Mouse (Mus musculus) thymus, adult 2 months (tissue): Measurements from ENCODE around the gene Rrm1. TPM values are rescaled to one million over a fixed set of nuclear protein-coding genes. Genes with fewer than 3 reads are reported as not detected.

Experiments used
- DNase-seq: peaks from one replicate; pipeline ENCODE4 v3.0.0; 2021
- H3K27ac ChIP-seq: fragments of 200-500 bp; 2 replicates; pipeline ENCODE4 v1.5.1; 2012; ENCODE audit warnings: low read length, control low read depth; ENCODE audit not compliant: control insufficient read depth, insufficient read depth
- H3K27me3 ChIP-seq: fragments of 200-500 bp; 2 replicates; pipeline ENCODE4 v1.6.1; 2012; ENCODE audit warnings: mild to moderate bottlenecking, low read length, moderate library complexity, mixed read lengths; ENCODE audit not compliant: control insufficient read depth, insufficient read depth
- H3K36me3 ChIP-seq: fragments of 200-500 bp; 2 replicates; pipeline ENCODE4 v1.6.1; 2012; ENCODE audit warnings: mild to moderate bottlenecking, low read length, moderate library complexity; ENCODE audit not compliant: control insufficient read depth, insufficient read depth
- H3K4me1 ChIP-seq: fragments of 200-500 bp; replicated peaks from 2 replicates; pipeline ENCODE4 v1.6.1; 2012; ENCODE audit warnings: low read length; ENCODE audit not compliant: control insufficient read depth, insufficient read depth
- H3K4me3 ChIP-seq: fragments of 200-500 bp; 2 replicates; pipeline ENCODE4 v1.5.1; 2012; ENCODE audit warnings: mild to moderate bottlenecking, low read length, control low read depth, moderate library complexity; ENCODE audit not compliant: control insufficient read depth, insufficient read depth
- CTCF ChIP-seq: fragments of 200-500 bp; IDR thresholded peaks from 2 replicates; pipeline ENCODE4 v1.5.1; 2012; ENCODE audit warnings: mild to moderate bottlenecking, control low read depth, low read length, moderate library complexity, borderline replicate concordance; ENCODE audit not compliant: control insufficient read depth, poor library complexity, insufficient read depth; ENCODE audit errors: extremely low read depth
- POLR2A ChIP-seq: fragments of 200-500 bp; IDR thresholded peaks from 2 replicates; pipeline ENCODE4 v1.6.1; 2012; ENCODE audit warnings: mild to moderate bottlenecking, low read length, control low read depth, moderate library complexity; ENCODE audit not compliant: control insufficient read depth, poor library complexity, insufficient read depth; ENCODE audit errors: extremely low read depth
- WGBS: fragments of 180-500 bp; shearing (Covaris S2); methylation state at CpG from one replicate; pipeline ENCODE4 v1.1.7; 2018; 5-methylcytosine and 5-hydroxymethylcytosine counted together
- polyA plus RNA-seq: library from polyadenylated mRNA; depleted of rRNA; stranded (reverse); fragments of >200 nt; gene quantifications from 2 replicates; pipeline ENCODE4 v1.2.3, GENCODE M21; 2012; rRNA removed

Rrm1 gene
- polyA plus RNA-seq: 46.3 and 67.1 TPM in 2 replicates

DNA sequence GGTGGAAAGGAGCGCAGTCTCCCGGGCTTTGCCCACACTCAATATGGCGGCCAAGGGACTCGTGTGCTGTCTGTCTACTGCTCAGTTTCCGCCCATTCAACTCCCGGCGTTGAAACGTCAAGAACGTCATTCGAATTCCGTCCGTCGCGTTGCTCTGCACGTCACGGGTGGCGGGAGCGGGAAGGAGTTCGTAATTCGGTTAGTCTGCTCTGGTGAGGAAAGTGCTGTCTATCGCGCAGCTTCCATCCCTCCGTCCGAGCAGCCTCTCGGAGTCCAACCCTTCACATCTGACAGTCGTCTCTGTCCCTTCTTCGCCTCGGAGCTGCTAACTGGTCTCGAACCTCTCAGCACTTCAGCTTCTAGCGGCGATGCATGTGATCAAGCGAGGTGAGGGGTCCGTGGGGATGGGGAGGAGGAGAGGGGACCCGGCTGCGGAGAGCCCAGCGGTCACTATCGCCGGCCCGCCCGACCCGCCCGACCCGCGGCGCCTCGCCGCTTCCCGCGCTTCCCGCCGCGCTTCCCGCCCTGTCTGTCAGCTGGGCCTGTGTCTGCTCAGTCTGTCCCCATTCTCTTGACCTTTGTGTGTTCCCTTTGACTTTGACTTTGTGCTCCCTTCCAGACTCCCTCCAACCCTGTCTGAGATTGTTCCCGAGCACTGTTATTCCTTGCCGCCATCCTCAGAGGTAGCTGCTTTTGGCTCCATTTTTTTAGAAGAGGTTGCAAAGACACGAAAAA is at the start of gene Rrm1:
Gene Rrm1, plus strand, starts transcription at position 39 of the 735 bp plus-strand sequence.
- WGBS: under 1% methylated on average over 54 of the region's 56 CpGs
- Histone ChIP-seq H3K4me3 (peak within 1 kb of the TSS; percentile 97), H3K27ac (no peak within 1 kb of the TSS), H3K4me1 (0 out of 2 replicates have a peak, but pooled peaks cover 2% of the 10 kb centered on the region), H3K36me3 (peaks cover 11% of the 10 kb centered on the region), H3K27me3 (no peaks in the 10 kb centered on the region)
- TF ChIP-seq POLR2A: 0 out of 2 replicates have a peak, but pooled peaks have one; percentile 33
- no peak for TF ChIP-seq CTCF
- DNase-seq: peak; percentile 92

DNA sequence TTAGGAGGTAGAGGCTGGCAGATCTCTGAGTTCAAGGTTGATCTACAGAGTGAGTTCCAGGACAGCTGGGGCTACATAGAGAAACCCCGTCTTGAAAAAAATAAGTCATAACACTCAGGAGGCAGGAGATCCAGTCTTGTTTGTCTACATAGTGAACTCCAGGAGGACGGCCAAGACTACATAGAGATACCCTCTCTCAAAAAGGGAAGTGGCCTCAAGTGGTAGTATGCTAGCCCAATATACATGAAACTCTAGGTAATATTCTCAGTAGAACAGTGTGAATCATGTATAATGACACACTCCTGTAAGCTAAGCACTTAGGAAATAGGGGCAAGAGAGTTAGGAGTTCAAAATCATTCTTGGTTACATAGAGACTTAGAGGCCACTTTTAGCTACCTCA is 47.6 kb upstream of the Rrm1 start:
- H3K27ac ChIP-seq: no peak overlapping the region

DNA sequence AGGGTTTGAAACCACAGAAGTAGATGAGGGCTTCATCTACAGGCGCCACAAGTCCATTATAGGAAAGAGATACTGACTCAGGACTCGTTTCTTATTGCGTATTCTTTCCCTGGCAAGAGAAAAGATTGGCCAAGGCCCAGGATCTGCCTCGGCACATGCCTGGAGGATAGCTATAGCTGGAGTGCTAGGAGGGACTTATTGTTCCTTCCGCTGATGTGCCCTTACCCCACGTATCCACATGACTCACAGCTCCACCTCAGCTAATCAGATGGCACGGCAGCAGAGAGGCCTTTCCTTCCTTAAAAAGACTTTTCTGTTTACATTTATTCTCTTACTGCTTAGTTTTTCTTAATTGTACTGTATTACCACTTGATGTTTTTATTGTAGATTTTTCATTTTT is 45.6 kb upstream of the Rrm1 start:
- no peak overlapping the region for H3K27ac ChIP-seq
- H3K36me3 ChIP-seq: no peaks in the 10 kb centered on the region
- no peak for TF ChIP-seq POLR2A
- no peak for TF ChIP-seq CTCF
- H3K27me3 ChIP-seq: no peaks in the 10 kb centered on the region
- WGBS: 84% methylated on average over 7 of the region's 7 CpGs
- no peak overlapping the region for H3K4me3 ChIP-seq
- no peaks in the 10 kb centered on the region for H3K4me1 ChIP-seq
- DNase-seq: no peak

More for the DNA sequence above, 47.6 kb upstream of the Rrm1 start:
- 86% methylated on average over 2 of the region's 2 CpGs for WGBS
- H3K27me3 ChIP-seq: no peaks in the 10 kb centered on the region
- H3K4me1 ChIP-seq: no peaks in the 10 kb centered on the region
- no peak for DNase-seq
- no peaks in the 10 kb centered on the region for H3K36me3 ChIP-seq
- no peak overlapping the region for H3K4me3 ChIP-seq
- TF ChIP-seq POLR2A: no peak
- no peak for TF ChIP-seq CTCF

DNA sequence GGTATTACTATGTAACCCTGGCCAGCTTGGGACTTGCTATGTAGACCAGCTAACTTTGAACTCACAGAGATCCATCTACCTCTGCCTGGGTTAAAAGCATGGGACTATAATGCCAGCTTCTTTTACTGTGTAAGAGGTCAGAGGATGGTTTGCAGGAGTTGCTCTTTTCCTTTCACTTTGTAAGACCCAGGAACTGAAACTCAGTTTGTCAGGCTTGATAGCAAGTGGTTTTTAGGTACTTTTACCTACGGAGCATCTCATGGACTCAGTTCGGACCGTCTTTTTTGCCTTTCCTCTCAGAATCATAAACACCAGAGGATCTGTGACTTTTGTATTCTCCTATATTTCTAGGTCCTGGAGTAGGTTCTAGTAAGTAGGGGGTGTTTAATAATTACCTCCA is 45.2 kb upstream of the Rrm1 start:
- no peaks in the 10 kb centered on the region for H3K27me3 ChIP-seq
- DNase-seq: no peak
- TF ChIP-seq POLR2A: no peak
- WGBS: 93% methylated on average over 3 of the region's 3 CpGs
- H3K27ac ChIP-seq: no peak overlapping the region
- H3K4me1 ChIP-seq: no peaks in the 10 kb centered on the region
- H3K36me3 ChIP-seq: no peaks in the 10 kb centered on the region
- no peak overlapping the region for H3K4me3 ChIP-seq

DNA sequence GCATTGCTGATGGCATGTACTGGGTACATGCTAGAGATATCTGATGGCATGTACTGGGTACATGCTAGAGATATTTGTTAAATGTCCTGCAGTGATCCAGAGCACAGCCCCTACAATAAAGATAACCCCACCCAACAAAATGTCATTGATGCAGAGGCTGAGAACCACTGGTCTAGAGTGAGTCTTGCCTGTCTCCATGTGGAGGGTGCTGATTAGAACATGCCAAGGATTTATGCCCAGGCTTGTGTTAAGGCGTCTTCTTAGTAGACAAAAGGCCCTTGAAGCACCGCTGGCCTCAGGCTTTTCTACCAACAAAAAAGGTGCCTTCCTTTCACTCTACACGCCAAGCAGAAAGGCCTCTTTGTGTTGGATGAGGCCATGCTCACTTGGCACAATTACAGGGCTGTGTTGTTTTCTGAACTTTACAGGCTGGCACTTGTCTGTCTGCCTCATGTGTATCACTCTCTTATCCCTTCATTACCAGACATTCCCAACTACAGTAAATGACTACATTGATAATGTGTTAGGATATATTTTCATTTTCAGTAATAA is 42.2 kb upstream of the Rrm1 start:
- DNase-seq: no peak
- Histone ChIP-seq H3K4me3 (no peak overlapping the region), H3K4me1 (no peaks in the 10 kb centered on the region), H3K27ac (no peak overlapping the region), H3K36me3 (no peaks in the 10 kb centered on the region), H3K27me3 (no peaks in the 10 kb centered on the region)
- 91% methylated on average over 3 of the region's 3 CpGs for WGBS
- TF ChIP-seq CTCF (no peak), POLR2A (no peak)

DNA sequence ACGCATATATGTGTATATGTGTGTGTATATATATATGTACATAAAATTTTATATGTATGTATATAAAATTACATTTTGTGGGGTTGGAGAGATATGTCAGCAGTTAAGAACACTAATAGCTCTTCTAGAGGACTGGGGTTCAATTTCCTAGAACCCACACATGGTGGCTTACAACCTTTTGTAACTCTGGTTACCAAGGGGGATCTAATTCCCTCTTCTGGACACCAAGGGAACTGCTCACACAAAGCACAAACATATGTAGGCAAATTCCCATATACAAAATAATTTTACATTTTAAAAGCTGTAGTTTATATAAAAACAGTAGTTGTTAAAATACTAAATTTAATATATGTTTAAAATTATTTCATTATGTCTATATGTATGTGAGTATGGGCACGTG is 37.4 kb upstream of the Rrm1 start:
- no peaks in the 10 kb centered on the region for H3K27me3 ChIP-seq
- TF ChIP-seq POLR2A: no peak
- TF ChIP-seq CTCF: no peak
- no peak overlapping the region for H3K27ac ChIP-seq
- no peak overlapping the region for H3K4me3 ChIP-seq
- H3K4me1 ChIP-seq: no peaks in the 10 kb centered on the region
- peaks cover 11% of the 10 kb centered on the region for H3K36me3 ChIP-seq
- DNase-seq: no peak
- 97% methylated on average over 2 of the region's 2 CpGs for WGBS
